Mouse (Mus musculus) heart, embryonic 11.5 days (tissue): ENCODE measurements around the gene Pyy. TPM values are rescaled to one million over a fixed set of nuclear protein-coding genes. Genes with fewer than 3 reads are reported as not detected.
A peak's percentile ranks its signal among the peaks of the same experiment; 100 is the strongest.

Experiments used
- ATAC-seq: fragments of 200-750 bp; cut with Nextera tagmentation; replicated peaks from 2 replicates; pipeline ENCODE4 v1.8.0; 2017; ENCODE audit warnings: moderate library complexity; ENCODE audit not compliant: insufficient number of reproducible peaks, low FRiP score, low TSS enrichment
- H3K27ac ChIP-seq: fragments of 300-500 bp; sonication (generic); 2 replicates; pipeline ENCODE4 v1.5.1; 2014; ENCODE audit warnings: mild to moderate bottlenecking, low read depth, low read length
- H3K27me3 ChIP-seq: fragments of 300-500 bp; sonication (generic); 2 replicates; pipeline ENCODE4 v1.6.1; 2014; ENCODE audit warnings: mild to moderate bottlenecking, low read length, mixed read lengths; ENCODE audit not compliant: control insufficient read depth, insufficient read depth
- H3K36me3 ChIP-seq: fragments of 300-500 bp; sonication (generic); 2 replicates; pipeline ENCODE4 v1.6.1; 2014; ENCODE audit warnings: mild to moderate bottlenecking, low read length, moderate library complexity, mixed read lengths; ENCODE audit not compliant: control insufficient read depth, insufficient read depth
- H3K4me1 ChIP-seq: fragments of 300-500 bp; sonication (generic); 2 replicates; pipeline ENCODE4 v1.6.1; 2014; ENCODE audit warnings: low read length; ENCODE audit not compliant: control insufficient read depth, insufficient read depth
- H3K4me2 ChIP-seq: fragments of 300-500 bp; sonication (generic); 2 replicates; pipeline ENCODE4 v1.6.1; 2014; ENCODE audit warnings: mild to moderate bottlenecking, moderate library complexity
- H3K4me3 ChIP-seq: fragments of 300-500 bp; sonication (generic); 2 replicates; pipeline ENCODE4 v1.5.1; 2014; ENCODE audit warnings: low read depth, low read length
- H3K9ac ChIP-seq: fragments of 300-500 bp; sonication (generic); 2 replicates; pipeline ENCODE4 v1.6.1; 2014; ENCODE audit warnings: mild to moderate bottlenecking, low read depth, low read length, moderate library complexity
- H3K9me3 ChIP-seq: fragments of 300-500 bp; sonication (generic); replicated peaks from 2 replicates; pipeline ENCODE4 v1.6.1; 2016; ENCODE audit warnings: low read length; ENCODE audit not compliant: control insufficient read depth
- WGBS: fragments of 180-500 bp; shearing (Covaris S2); extraction: QIAGEN DNeasy Blood & Tissue Kit; methylation state at CpG from one replicate; pipeline ENCODE4 v1.1.7; 2014; ENCODE audit not compliant: insufficient replicate concordance; 5-methylcytosine and 5-hydroxymethylcytosine counted together
- polyA plus RNA-seq: library from polyadenylated mRNA; unstranded; fragments of >200 nt; fragmentation: Nextera tagmentation; extraction: Ambion mirVana; gene quantifications from 2 replicates; pipeline ENCODE4 v1.2.1, GENCODE M21; 2014

Gene Pyy
- polyA plus RNA-seq, 1 experiment from 2014 or later, result 0.69 TPM

- Histone ChIP-seq H3K36me3 (0 out of 2 replicates have a peak, but pooled peaks cover 2% of the 10 kb centered on the region), H3K9ac (no peak overlapping the region), H3K9me3 (no peaks in the 10 kb centered on the region), H3K27ac (no peak overlapping the region), H3K27me3 (no peaks in the 10 kb centered on the region), H3K4me2 (no peak overlapping the region), H3K4me3 (no peak overlapping the region), H3K4me1 (peaks cover 9% of the 10 kb centered on the region)
- no peak for ATAC-seq
- WGBS, result 51% methylated on average over 11 of the region's 11 CpGs
Observed at GRCm38 (mm10) chr11:102069633-102070032, 38.0 kb downstream of the Pyy start.

DNA sequence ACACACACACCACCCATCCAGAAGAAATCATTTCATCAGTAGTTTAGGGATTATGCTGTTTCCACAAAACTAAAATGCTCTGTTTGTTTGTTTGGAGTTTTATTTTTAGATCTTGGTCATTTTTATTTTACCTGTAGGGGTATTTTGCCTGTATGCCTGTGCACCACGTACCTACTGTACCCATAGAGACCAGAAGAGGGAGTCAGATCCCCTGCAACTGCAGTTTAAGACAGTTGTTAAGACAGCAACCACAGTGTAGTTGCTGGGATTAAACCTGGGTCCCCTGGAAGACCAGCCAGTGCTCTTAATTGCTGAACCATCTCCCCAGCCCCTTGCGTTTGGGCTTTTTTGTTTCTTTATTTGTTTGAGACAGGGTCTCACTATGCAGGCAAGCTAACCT is 38.7 kb downstream of the Pyy start:
- no peak for ATAC-seq
- 31% methylated on average over 2 of the region's 2 CpGs for WGBS
- Histone ChIP-seq H3K36me3 (no peaks in the 10 kb centered on the region), H3K9me3 (no peaks in the 10 kb centered on the region), H3K9ac (no peak overlapping the region), H3K27ac (no peak overlapping the region), H3K4me2 (no peak overlapping the region), H3K4me3 (no peak overlapping the region), H3K4me1 (peaks cover 9% of the 10 kb centered on the region), H3K27me3 (no peaks in the 10 kb centered on the region)

DNA sequence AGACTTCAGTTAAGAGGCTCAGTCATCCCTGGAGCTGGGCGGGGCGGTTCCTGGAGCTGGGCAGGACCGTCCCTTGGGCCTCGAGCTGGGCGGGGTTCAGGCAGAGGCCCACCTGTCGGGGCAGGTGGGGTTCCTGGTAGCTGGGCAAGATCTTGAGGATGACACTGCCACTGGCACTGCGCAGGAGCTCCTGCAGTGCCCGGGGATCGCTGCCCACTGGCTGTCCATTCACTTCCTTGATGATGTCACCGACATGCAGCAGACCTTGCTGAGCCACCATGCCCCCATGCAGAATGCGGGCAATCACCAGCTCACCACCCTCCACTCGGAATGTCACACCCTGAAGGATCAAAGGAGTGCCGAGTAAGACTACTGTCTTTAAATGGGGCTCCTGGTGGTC is 44.6 kb downstream of the Pyy start:
- H3K9ac ChIP-seq, result no peak overlapping the region
- no peak overlapping the region for H3K27ac ChIP-seq
- peaks cover 3% of the 10 kb centered on the region; the same call in 1 of the 2 replicates for H3K4me1 ChIP-seq
- no peak overlapping the region for H3K4me3 ChIP-seq
- H3K9me3 ChIP-seq, result no peaks in the 10 kb centered on the region
- 0 out of 2 replicates have a peak, but pooled peaks cover 2% of the 10 kb centered on the region for H3K36me3 ChIP-seq
- H3K27me3 ChIP-seq, result peaks cover 19% of the 10 kb centered on the region
- ATAC-seq, result no peak
- WGBS, result 67% methylated on average over 13 of the region's 13 CpGs
- H3K4me2 ChIP-seq, result no peak overlapping the region

DNA sequence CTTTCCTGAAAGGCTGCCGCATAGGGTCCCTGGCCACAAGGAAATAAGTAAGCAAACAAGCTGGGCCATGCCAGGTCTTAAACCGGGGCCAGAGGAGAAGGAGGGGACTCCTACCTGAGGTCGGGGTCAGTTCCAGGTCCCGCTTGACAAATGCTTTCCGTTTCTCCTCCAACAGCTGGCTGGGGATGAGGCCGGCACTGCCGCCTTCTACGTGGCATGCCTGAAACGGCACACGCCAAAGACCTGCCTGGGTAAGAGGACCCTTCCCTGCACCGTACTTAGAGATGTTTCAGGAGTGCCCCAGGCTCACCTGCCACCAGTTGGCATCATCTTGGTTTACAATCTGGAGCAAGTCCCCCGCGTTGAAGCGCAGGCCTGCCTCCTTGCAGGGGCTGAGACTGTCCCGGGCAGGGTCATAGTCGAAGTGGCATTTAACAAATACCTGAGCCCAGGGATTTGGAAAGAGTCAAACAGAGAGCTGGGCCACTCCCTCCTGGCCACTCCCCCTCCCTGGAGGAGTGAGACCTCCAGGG is 45.6 kb downstream of the Pyy start:
- no peak for ATAC-seq
- peaks cover 19% of the 10 kb centered on the region for H3K27me3 ChIP-seq
- no peak overlapping the region for H3K27ac ChIP-seq
- H3K9me3 ChIP-seq, result no peaks in the 10 kb centered on the region
- WGBS, result 29% methylated on average over 16 of the region's 16 CpGs
- peaks cover 3% of the 10 kb centered on the region; the same call in 1 of the 2 replicates for H3K4me1 ChIP-seq
- 0 out of 2 replicates have a peak, but pooled peaks cover 2% of the 10 kb centered on the region for H3K36me3 ChIP-seq
- no peak overlapping the region for H3K4me3 ChIP-seq
- H3K4me2 ChIP-seq, result peak overlapping the region; percentile 66; the same call in 1 of the 2 replicates
- no peak overlapping the region for H3K9ac ChIP-seq

GRCm38 (mm10) chr11:102061236-102061940 is 46.2 kb downstream of the Pyy start:
- H3K27ac ChIP-seq, result no peak overlapping the region
- WGBS, result 5% methylated on average over 23 of the region's 23 CpGs
- no peak for ATAC-seq
- peaks cover 19% of the 10 kb centered on the region for H3K27me3 ChIP-seq
- H3K9me3 ChIP-seq, result no peaks in the 10 kb centered on the region
- H3K4me3 ChIP-seq, result peak overlapping the region; percentile 32
- H3K4me2 ChIP-seq, result peak overlapping the region; percentile 66
- no peak overlapping the region; the same call in 1 of the 2 replicates for H3K9ac ChIP-seq
- H3K36me3 ChIP-seq, result 0 out of 2 replicates have a peak, but pooled peaks cover 2% of the 10 kb centered on the region
- H3K4me1 ChIP-seq, result peaks cover 3% of the 10 kb centered on the region; the same call in 1 of the 2 replicates

Other genes with a start within 250 kb of the Pyy start
- gene Meox1, start 213.5 kb downstream of the Pyy start, polyA plus RNA-seq, result 13.2 and 14.5 TPM in 2 replicates
- 0.10 and 0.43 TPM in 2 replicates for gene Sost, start 140.8 kb downstream of the Pyy start, polyA plus RNA-seq
- not detected in 2 replicates for gene Cfap97d1, start 123.6 kb downstream of the Pyy start, polyA plus RNA-seq
- 49.2 and 49.4 TPM in 2 replicates for gene Dusp3, start 120.8 kb downstream of the Pyy start, polyA plus RNA-seq
- 2.7 and 3.4 TPM in 2 replicates for gene Mpp3, start 79.4 kb downstream of the Pyy start, polyA plus RNA-seq
- gene Cd300lg, start 66.3 kb downstream of the Pyy start, polyA plus RNA-seq, result 0.70 and 0.79 TPM in 2 replicates
- gene Mpp2, start 19.3 kb downstream of the Pyy start, polyA plus RNA-seq, result 9.7 and 11.4 TPM in 2 replicates
- gene Ppy, start 6.5 kb downstream of the Pyy start, polyA plus RNA-seq, result not detected in 2 replicates
- 0.33 TPM in 1 of 2 replicates, not detected in the other for gene Nags, start 37.7 kb upstream of the Pyy start, polyA plus RNA-seq
- 31.2 and 36.3 TPM in 2 replicates for gene Tmem101, start 48.6 kb upstream of the Pyy start, polyA plus RNA-seq
- 61.3 and 64.3 TPM in 2 replicates for gene Lsm12, start 77.5 kb upstream of the Pyy start, polyA plus RNA-seq
- gene G6pc3, start 81.8 kb upstream of the Pyy start, polyA plus RNA-seq, result 27.9 and 28.7 TPM in 2 replicates
- 42.8 and 45.3 TPM in 2 replicates for gene Hdac5, start 122.3 kb upstream of the Pyy start, polyA plus RNA-seq
- gene BC030867, start 141.1 kb upstream of the Pyy start, polyA plus RNA-seq, result 12.7 and 13.2 TPM in 2 replicates
- gene Asb16, start 160.9 kb upstream of the Pyy start, polyA plus RNA-seq, result 0.23 TPM in 1 of 2 replicates, not detected in the other
- gene Tmub2, start 177.1 kb upstream of the Pyy start, polyA plus RNA-seq, result 40.1 and 40.5 TPM in 2 replicates
- gene Atxn7l3, start 188.8 kb upstream of the Pyy start, polyA plus RNA-seq, result 9.9 and 12.0 TPM in 2 replicates
- gene Ubtf, start 211.9 kb upstream of the Pyy start, polyA plus RNA-seq, result 52.4 and 56.4 TPM in 2 replicates